Mouse (Mus musculus) limb, embryonic 14.5 days (tissue): ENCODE data around the gene Osbpl9. TPM values are rescaled to one million over a fixed set of nuclear protein-coding genes. Genes with fewer than 3 reads are reported as not detected.

Experiments
- ATAC-seq: fragments of 200-750 bp; cut with Nextera tagmentation; 2 replicates; pipeline ENCODE4 v1.8.0; 2017; ENCODE audit warnings: low read depth, moderate number of reproducible peaks, moderate TSS enrichment; ENCODE audit not compliant: low FRiP score
- DNase-seq: peaks from one replicate; pipeline ENCODE4 v3.0.0-alpha.2; 2015; ENCODE audit warnings: low spot score
- H3K27ac ChIP-seq: fragments of 300-500 bp; sonication (generic); replicated peaks from 2 replicates; pipeline ENCODE4 v1.5.1; 2014; ENCODE audit warnings: low read depth, mild to moderate bottlenecking, low read length, moderate library complexity, mixed read lengths
- H3K27me3 ChIP-seq: fragments of 300-500 bp; sonication (generic); 2 replicates; pipeline ENCODE4 v1.6.1; 2014; ENCODE audit warnings: low read length, mixed read lengths; ENCODE audit not compliant: control insufficient read depth, insufficient read depth
- H3K36me3 ChIP-seq: fragments of 300-500 bp; sonication (generic); 2 replicates; pipeline ENCODE4 v1.6.1; 2014; ENCODE audit warnings: mild to moderate bottlenecking, low read length, moderate library complexity, mixed read lengths; ENCODE audit not compliant: control insufficient read depth, insufficient read depth
- H3K4me1 ChIP-seq: fragments of 300-500 bp; sonication (generic); 2 replicates; pipeline ENCODE4 v1.6.1; 2014; ENCODE audit warnings: antibody characterized with exemption, low read length, mixed read lengths; ENCODE audit not compliant: control insufficient read depth, insufficient read depth
- H3K4me2 ChIP-seq: fragments of 300-500 bp; sonication (generic); replicated peaks from 2 replicates; pipeline ENCODE4 v1.6.1; 2014; ENCODE audit warnings: low read depth, mild to moderate bottlenecking, low read length, moderate library complexity; ENCODE audit not compliant: severe bottlenecking
- H3K4me3 ChIP-seq: fragments of 300-500 bp; sonication (generic); replicated peaks from 2 replicates; pipeline ENCODE4 v1.5.1; 2014; ENCODE audit warnings: low read length
- H3K9ac ChIP-seq: fragments of 300-500 bp; sonication (generic); 2 replicates; pipeline ENCODE4 v1.6.1; 2014; ENCODE audit warnings: mild to moderate bottlenecking, low read depth, low read length, moderate library complexity; ENCODE audit not compliant: severe bottlenecking
- H3K9me3 ChIP-seq: fragments of 300-500 bp; sonication (generic); 2 replicates; pipeline ENCODE4 v1.6.1; 2016; ENCODE audit warnings: low read length; ENCODE audit not compliant: control insufficient read depth
- POLR2A ChIP-seq: fragments of 200-500 bp; IDR thresholded peaks from 2 replicates; pipeline ENCODE4 v1.8.0; 2012; ENCODE audit warnings: inconsistent platforms, mild to moderate bottlenecking, moderate library complexity, borderline replicate concordance; ENCODE audit not compliant: insufficient read depth, insufficient read length; ENCODE audit errors: extremely low read depth
- WGBS: fragments of 180-500 bp; shearing (Covaris S2); extraction: QIAGEN DNeasy Blood & Tissue Kit; methylation state at CpG from one replicate; pipeline ENCODE4 v1.1.7; 2014; 5-methylcytosine and 5-hydroxymethylcytosine counted together
- polyA plus RNA-seq, 2 experiments: library from polyadenylated mRNA; depleted of rRNA in 1 of 2; stranded (reverse) in 1 of 2; unstranded in 1 of 2; fragments of >200 nt; fragmentation: Nextera tagmentation in 1 of 2; extraction: Ambion mirVana in 1 of 2; gene quantifications; 2 replicates each; pipeline versions ENCODE4 v1.2.1 to v1.2.3; 2012 to 2014

The Osbpl9 gene
- polyA plus RNA-seq, 2 experiments = 55.6 to 57.8 TPM

DNA sequence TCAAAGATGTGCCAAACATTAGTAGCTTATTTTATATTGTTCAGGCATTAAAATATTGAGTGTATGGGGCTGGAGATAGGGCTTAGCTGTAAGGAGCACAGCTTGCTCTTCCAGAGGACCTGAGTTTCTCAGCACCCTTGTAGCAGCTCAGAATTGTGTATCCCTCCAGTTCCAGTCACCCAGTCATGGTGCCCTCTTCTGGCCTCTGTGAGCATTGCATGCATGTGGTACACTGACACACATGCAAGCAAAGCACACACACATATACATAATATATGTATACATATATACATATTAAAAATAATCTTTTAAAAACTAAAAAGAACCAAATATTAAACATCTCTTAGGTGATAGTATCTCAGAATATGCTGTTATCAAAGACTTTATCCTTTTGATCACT, 165.7 kb downstream of the Osbpl9 start:
- Histone ChIP-seq H3K9ac (no peak overlapping the region), H3K36me3 (peaks cover 74% of the 10 kb centered on the region), H3K9me3 (no peaks in the 10 kb centered on the region), H3K4me1 (no peaks in the 10 kb centered on the region), H3K27ac (no peak overlapping the region), H3K4me3 (no peak overlapping the region), H3K27me3 (no peaks in the 10 kb centered on the region), H3K4me2 (no peak overlapping the region)
- ATAC-seq (no peak), DNase-seq (no peak)
- no peak for TF ChIP-seq POLR2A

DNA sequence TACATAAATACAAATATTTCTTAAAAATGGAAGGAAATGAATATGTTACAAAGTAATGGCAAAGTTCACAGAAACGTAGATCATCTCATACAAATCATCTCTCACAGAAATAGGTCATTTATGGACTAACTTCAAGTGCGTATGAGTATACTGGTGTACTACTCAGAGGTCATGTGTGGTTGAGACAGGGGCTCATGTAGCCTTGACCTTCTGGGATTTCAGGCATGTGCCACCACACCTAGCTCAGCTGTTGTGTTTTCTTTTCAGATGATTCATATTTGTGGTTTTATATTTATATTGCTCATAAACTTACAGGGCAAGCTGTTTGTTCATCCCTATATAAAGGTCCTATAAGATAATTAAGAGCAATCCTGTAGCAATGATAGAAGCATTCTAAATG, 171.8 kb downstream of the Osbpl9 start:
- H3K4me3 ChIP-seq = no peak overlapping the region
- H3K9ac ChIP-seq = no peak overlapping the region
- no peak for TF ChIP-seq POLR2A
- H3K27me3 ChIP-seq = no peaks in the 10 kb centered on the region
- no peaks in the 10 kb centered on the region for H3K9me3 ChIP-seq
- H3K4me1 ChIP-seq = no peaks in the 10 kb centered on the region
- H3K27ac ChIP-seq = no peak overlapping the region
- ATAC-seq (no peak), DNase-seq (no peak)
- 95% methylated on average over 2 of the region's 2 CpGs for WGBS
- H3K36me3 ChIP-seq = peaks cover 73% of the 10 kb centered on the region
- no peak overlapping the region for H3K4me2 ChIP-seq

DNA sequence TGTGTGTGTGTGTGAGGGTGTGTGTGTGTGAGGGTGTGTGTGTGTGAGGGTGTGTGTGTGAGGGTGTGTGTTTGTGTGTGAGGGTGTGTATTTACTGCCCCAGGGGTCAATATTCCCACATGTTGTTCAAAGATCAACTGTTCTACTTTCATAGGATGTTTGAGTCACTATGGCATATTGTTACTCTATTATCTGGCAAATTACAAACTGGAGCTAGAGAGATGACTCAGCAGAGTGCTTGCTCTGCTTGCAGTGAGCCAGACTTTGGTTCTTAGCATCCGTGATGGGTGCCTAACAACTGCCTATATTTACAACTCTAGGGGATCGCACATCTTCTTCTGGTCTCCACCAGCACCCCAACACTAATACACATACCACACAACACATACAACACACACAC, 172.2 kb downstream of the Osbpl9 start:
- peaks cover 74% of the 10 kb centered on the region for H3K36me3 ChIP-seq
- no peak overlapping the region for H3K4me2 ChIP-seq
- 92% methylated on average over 2 of the region's 2 CpGs for WGBS
- H3K9me3 ChIP-seq = no peaks in the 10 kb centered on the region
- no peaks in the 10 kb centered on the region for H3K27me3 ChIP-seq
- no peak overlapping the region for H3K9ac ChIP-seq
- ATAC-seq (no peak), DNase-seq (no peak)
- no peak overlapping the region for H3K27ac ChIP-seq
- no peaks in the 10 kb centered on the region for H3K4me1 ChIP-seq
- H3K4me3 ChIP-seq = no peak overlapping the region
- no peak for TF ChIP-seq POLR2A

DNA sequence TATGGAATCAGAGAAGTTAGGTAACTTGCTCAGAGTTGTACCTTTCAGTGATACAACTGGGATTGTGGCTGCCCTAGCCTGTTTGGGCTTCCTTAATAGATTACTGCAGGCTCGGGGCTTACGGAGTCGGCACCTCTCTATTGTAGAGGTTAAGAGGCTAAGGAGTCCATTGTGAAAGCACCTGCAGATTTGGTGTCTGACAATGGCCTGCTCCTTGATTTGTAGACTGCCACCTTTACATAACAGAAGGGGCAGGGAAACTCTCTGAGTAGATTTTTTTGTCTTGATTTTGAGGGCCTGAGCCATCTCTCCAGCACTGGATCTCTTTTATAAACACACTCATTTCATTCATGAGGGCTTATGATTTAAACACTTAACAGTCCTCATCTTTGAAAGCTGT, 175.5 kb downstream of the Osbpl9 start:
- Histone ChIP-seq H3K4me3 (no peak overlapping the region), H3K9me3 (no peaks in the 10 kb centered on the region), H3K36me3 (peaks cover 63% of the 10 kb centered on the region), H3K4me2 (no peak overlapping the region), H3K27ac (no peak overlapping the region), H3K27me3 (no peaks in the 10 kb centered on the region), H3K4me1 (no peaks in the 10 kb centered on the region), H3K9ac (no peak overlapping the region)
- no peak for TF ChIP-seq POLR2A
- 91% methylated on average over 3 of the region's 3 CpGs for WGBS
- DNase-seq (no peak), ATAC-seq (no peak)

GRCm38 (mm10) chr4:109025061-109025460, 177.0 kb downstream of the Osbpl9 start:
- Histone ChIP-seq H3K9me3 (no peaks in the 10 kb centered on the region), H3K4me2 (no peak overlapping the region), H3K4me3 (no peak overlapping the region), H3K36me3 (peaks cover 57% of the 10 kb centered on the region), H3K4me1 (no peaks in the 10 kb centered on the region), H3K27me3 (no peaks in the 10 kb centered on the region), H3K27ac (no peak overlapping the region), H3K9ac (no peak overlapping the region)
- no peak for ATAC-seq
- WGBS = 66% methylated on average over 3 of the region's 3 CpGs
- no peak for DNase-seq
- TF ChIP-seq POLR2A = no peak

DNA sequence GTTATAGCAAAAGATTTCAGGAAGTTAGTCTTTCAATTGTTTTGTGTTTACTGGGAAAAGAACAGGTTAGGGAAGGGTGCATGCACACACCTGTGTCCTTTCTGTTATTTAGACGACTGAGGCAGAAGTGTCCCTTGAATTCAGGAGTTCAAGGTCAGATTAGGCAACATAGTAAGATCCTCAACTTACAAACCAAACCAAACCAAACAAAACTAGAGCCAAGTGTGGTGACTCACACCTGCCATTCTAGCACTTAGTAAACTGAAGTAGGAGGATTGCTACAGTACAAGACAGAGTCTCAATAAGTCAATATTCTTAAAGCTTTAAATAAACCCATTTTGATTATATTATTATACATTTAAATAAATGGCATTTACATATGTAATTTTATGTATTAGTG, 180.1 kb downstream of the Osbpl9 start:
- DNase-seq = no peak
- Histone ChIP-seq H3K36me3 (peaks cover 59% of the 10 kb centered on the region), H3K9ac (no peak overlapping the region), H3K9me3 (no peaks in the 10 kb centered on the region), H3K4me2 (no peak overlapping the region), H3K27ac (no peak overlapping the region), H3K4me1 (no peaks in the 10 kb centered on the region), H3K27me3 (no peaks in the 10 kb centered on the region), H3K4me3 (no peak overlapping the region)
- WGBS = 89% methylated on average over 1 of the region's 1 CpGs
- no peak for ATAC-seq
- TF ChIP-seq POLR2A = no peak
